Mouse (Mus musculus): ENCODE measurements around the gene Rab21. TPM values are rescaled to one million over a fixed set of nuclear protein-coding genes. Genes with fewer than 3 reads are reported as not detected.

The Rab21 gene
- polyA plus RNA-seq, 1 experiment: 54.3 TPM

DNA sequence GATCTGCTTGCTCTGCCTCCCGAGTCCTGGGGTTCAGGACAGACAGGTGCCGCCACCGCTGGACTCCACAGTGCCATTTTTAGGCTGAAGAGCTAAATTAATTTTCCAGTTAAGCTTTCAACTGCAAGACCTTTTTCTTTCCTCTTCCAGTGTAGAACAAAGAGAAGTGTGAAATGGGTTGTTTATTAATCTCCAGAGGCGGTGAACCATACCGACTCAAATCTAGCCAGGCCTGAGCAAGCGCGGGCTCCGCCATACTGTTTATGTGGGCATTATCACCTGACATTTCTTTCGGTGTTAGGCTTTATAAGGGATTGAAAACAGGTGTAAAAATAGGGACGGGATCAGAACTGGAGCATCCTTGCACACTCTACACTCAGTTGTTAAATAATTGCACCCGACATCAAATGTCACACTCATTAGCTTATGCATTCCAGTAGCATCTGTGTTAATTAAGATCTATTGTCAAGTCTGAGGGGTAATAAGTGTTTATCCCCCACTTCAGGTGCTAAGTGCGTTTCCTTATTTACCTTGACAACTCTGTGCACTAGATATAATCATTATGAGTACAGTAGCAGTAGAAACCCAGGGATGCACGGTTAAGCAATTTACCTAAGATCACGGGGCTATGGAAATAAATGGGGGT is 1.6 kb downstream of the Rab21 start:
- peaks cover 28% of the 10 kb centered on the region for H3K4me1 ChIP-seq (ENCODE audit: control insufficient read depth, insufficient read depth, insufficient read length, low read length)
- H3K4me3 ChIP-seq (ENCODE audit: insufficient read depth, low read depth, low read length): peak overlapping the region; percentile 76
- peak overlapping the region; percentile 65; the same call in 1 of the 2 replicates for H3K27ac ChIP-seq (replicated peaks; ENCODE audit: low read depth, low read length)

- Histone ChIP-seq H3K27ac (replicated peaks; ENCODE audit: low read depth, low read length) (peak overlapping the region; percentile 65), H3K4me3 (ENCODE audit: insufficient read depth, low read depth, low read length) (0 out of 2 replicates have a peak overlapping the region, but pooled peaks have one; percentile 31), H3K4me1 (ENCODE audit: control insufficient read depth, insufficient read depth, insufficient read length, low read length) (peaks cover 28% of the 10 kb centered on the region)
These were observed 2.7 kb downstream of the Rab21 start for GRCm38 (mm10) chr10:115312732-115313131.

DNA sequence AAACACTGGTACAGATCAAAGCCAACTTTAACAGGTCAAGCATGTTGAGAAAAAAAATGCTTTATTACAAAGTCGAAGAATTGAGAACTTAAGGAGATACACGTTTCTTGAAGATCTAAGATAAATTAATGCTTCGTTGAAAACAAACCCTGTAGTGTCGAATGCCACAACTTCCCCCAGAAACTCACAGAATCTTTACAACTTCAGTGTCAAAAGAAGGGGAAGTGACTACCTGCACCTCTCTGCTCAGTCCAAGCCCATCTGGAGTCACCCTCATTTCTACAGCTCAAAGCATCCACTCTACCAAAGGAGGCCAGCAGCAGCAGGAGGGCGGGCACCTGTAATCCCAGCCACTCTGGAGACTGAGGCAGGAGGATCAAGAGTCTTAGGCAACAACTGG is 3.2 kb downstream of the Rab21 start:
- H3K4me1 ChIP-seq (ENCODE audit: control insufficient read depth, insufficient read depth, insufficient read length, low read length): peaks cover 30% of the 10 kb centered on the region
- H3K27ac ChIP-seq (replicated peaks; ENCODE audit: low read depth, low read length): peak overlapping the region; percentile 65
- peak overlapping the region; percentile 31 for H3K4me3 ChIP-seq (ENCODE audit: insufficient read depth, low read depth, low read length)

GRCm38 (mm10) chr10:115311263-115311965 is 4.0 kb downstream of the Rab21 start:
- peaks cover 32% of the 10 kb centered on the region for H3K4me1 ChIP-seq (ENCODE audit: control insufficient read depth, insufficient read depth, insufficient read length, low read length)
- no peak overlapping the region for H3K4me3 ChIP-seq (ENCODE audit: insufficient read depth, low read depth, low read length)
- 0 out of 2 replicates have a peak overlapping the region, but pooled peaks have one; percentile 14 for H3K27ac ChIP-seq (replicated peaks; ENCODE audit: low read depth, low read length)

DNA sequence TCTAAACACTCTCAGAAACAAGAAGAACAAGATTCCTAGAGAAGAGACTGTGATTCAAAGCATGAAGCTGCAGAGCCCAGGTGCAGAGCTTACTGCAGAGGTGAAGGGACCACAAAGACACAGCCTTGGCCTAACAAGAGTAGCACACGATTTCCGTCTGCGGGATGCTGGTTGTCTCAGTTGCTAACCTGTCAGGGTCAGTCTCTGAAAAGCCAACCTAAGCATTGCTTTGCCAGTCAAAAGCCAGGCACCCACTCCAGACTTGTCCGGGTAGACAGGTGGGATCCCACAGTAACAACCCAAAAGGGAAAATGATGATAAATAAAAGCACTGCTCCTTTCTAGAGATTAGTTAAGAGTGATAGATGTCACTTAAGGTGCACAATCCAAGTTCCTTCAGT is 6.2 kb downstream of the Rab21 start:
- H3K27ac ChIP-seq (replicated peaks; ENCODE audit: low read depth, low read length): no peak overlapping the region
- H3K4me1 ChIP-seq (ENCODE audit: control insufficient read depth, insufficient read depth, insufficient read length, low read length): peaks cover 32% of the 10 kb centered on the region
- H3K4me3 ChIP-seq (ENCODE audit: insufficient read depth, low read depth, low read length): no peak overlapping the region

- Histone ChIP-seq H3K4me1 (ENCODE audit: control insufficient read depth, insufficient read depth, insufficient read length, low read length) (peaks cover 21% of the 10 kb centered on the region), H3K27ac (replicated peaks; ENCODE audit: low read depth, low read length) (no peak overlapping the region), H3K4me3 (ENCODE audit: insufficient read depth, low read depth, low read length) (no peak overlapping the region)
These were observed 8.0 kb downstream of the Rab21 start for GRCm38 (mm10) chr10:115307331-115307875.

DNA sequence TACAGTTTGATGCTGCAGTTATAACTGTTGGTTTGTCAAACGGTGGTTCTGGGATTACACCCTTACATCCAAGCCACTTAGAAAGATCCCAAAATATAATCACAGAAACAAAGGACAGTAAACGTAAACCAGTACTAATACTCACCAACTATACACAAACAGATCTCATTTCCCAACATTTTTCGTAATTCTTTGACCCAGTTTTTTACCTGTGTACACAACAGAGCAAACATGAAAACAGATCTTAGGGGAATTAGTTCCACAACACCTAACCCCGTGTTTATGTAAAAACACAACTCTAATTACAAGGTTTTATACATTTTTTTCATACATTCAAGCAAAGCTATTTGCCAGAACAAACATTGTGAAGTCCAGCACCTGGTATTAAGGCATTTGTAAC is 16.7 kb downstream of the Rab21 start:
- no peaks in the 10 kb centered on the region for H3K4me1 ChIP-seq (ENCODE audit: control insufficient read depth, insufficient read depth, insufficient read length, low read length)
- H3K27ac ChIP-seq (replicated peaks; ENCODE audit: low read depth, low read length): no peak overlapping the region

GRCm38 (mm10) chr10:115297582-115297981 is 17.8 kb downstream of the Rab21 start:
- H3K4me3 ChIP-seq (ENCODE audit: insufficient read depth, low read depth, low read length): no peak overlapping the region
- no peaks in the 10 kb centered on the region for H3K4me1 ChIP-seq (ENCODE audit: control insufficient read depth, insufficient read depth, insufficient read length, low read length)
- no peak overlapping the region for H3K27ac ChIP-seq (replicated peaks; ENCODE audit: low read depth, low read length)

More for the DNA sequence above, 16.7 kb downstream of the Rab21 start:
- H3K4me3 ChIP-seq (ENCODE audit: insufficient read depth, low read depth, low read length): no peak overlapping the region

DNA sequence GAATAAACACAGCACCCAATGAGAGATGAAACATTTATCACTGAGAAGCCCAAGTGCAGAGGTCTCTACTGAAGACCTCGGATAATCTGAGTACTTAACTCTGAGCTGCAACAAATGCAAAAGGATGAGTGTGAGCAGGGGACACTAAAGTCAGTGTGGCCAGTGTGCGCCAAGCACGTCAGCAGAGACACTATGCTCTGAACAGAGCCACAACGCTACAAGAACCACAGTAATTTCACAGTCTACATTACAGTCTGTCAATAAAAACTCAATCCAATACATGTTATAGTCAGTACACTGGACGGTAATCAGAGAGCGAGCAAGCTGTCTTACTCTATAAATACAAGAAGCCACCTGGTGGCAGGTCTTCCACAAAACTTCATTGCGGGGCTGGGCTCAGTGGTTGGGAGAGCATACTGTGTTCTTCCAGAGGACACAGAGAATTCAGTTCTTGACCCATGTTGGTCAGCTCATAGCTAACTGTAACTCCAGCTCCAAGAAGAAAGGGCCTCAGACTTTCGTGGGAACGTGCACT is 18.9 kb downstream of the Rab21 start:
- H3K27ac ChIP-seq (replicated peaks; ENCODE audit: low read depth, low read length): no peak overlapping the region
- no peaks in the 10 kb centered on the region for H3K4me1 ChIP-seq (ENCODE audit: control insufficient read depth, insufficient read depth, insufficient read length, low read length)
- no peak overlapping the region for H3K4me3 ChIP-seq (ENCODE audit: insufficient read depth, low read depth, low read length)

DNA sequence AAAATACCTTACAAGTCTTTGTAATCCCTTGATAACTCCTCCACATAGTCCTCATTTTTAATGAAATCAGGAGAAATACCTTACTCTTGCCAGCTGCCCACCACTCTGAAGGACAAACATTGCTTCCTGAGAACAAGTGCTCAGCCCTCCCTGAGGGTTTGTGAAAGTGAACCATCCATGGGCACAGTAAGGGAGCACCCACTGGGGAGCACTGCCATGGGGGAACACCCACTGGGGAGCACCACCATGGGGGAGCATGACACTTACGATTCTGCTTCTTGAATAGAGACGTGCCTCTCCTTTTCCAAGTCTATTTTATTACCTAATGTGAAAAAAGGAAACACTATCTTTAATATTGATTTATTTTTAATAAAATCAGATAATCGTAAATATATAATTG is 20.2 kb downstream of the Rab21 start:
- no peak overlapping the region for H3K4me3 ChIP-seq (ENCODE audit: insufficient read depth, low read depth, low read length)
- no peak overlapping the region for H3K27ac ChIP-seq (replicated peaks; ENCODE audit: low read depth, low read length)
- no peaks in the 10 kb centered on the region for H3K4me1 ChIP-seq (ENCODE audit: control insufficient read depth, insufficient read depth, insufficient read length, low read length)

DNA sequence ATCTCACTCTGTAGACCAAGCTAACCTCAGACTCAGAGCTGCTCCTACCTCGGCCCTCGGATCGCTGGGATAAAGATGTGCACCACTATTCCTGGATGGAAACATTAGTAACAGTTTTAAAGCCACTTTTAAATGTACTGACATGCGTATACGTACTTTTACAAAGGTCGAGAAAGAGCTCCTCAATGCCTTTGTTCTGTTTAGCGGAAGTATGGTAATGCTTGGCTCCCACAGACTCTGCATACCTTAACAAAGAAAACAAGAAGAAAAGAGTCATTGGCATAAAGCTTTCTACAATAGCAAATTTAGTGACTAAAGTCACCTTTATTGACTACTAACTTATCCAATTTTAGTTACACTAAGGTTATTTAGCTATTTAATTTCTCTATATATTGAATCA is 20.7 kb downstream of the Rab21 start:
- no peak overlapping the region for H3K4me3 ChIP-seq (ENCODE audit: insufficient read depth, low read depth, low read length)
- H3K4me1 ChIP-seq (ENCODE audit: control insufficient read depth, insufficient read depth, insufficient read length, low read length): no peaks in the 10 kb centered on the region
- H3K27ac ChIP-seq (replicated peaks; ENCODE audit: low read depth, low read length): no peak overlapping the region

DNA sequence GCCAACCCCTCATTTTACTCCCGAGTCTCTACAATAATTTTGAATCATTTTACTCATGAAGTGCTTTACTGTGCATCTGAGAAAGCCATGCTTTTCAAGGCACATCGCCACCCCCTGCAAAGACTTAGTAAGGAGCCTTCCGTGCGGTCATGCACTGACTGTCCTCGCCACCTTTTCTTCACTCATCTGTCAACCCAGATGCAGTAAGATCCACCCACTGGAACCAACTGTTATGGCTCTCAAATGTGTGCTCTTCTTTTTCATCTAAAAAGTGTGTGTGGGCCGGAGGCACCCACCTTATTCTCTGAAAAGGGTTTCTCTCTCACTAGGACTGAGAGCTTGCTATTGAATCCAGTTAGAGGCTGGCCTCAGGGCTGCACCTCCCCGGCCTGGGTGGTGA is 21.4 kb downstream of the Rab21 start:
- Histone ChIP-seq H3K4me1 (ENCODE audit: control insufficient read depth, insufficient read depth, insufficient read length, low read length) (no peaks in the 10 kb centered on the region), H3K27ac (replicated peaks; ENCODE audit: low read depth, low read length) (no peak overlapping the region), H3K4me3 (ENCODE audit: insufficient read depth, low read depth, low read length) (no peak overlapping the region)

DNA sequence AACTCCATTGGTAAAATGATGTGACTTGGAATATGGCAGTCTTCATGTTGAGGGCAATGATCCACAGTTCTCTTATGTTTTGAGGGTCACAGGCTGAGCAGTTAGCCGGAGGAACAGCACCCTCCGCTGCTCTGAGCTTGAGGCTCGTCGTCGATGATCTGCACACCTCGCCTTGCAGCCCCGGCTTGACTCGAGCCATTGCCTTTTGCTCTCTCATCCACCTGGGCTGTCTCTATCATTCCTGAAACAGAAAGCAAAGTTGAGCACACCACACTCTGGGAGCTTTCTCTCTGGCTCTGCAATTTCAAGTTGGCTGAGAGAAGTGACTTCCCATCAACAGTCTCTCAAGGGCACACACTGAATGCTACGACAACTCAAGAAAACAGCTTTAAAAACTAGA is 24.7 kb downstream of the Rab21 start:
- H3K4me3 ChIP-seq (ENCODE audit: insufficient read depth, low read depth, low read length): no peak overlapping the region
- H3K4me1 ChIP-seq (ENCODE audit: control insufficient read depth, insufficient read depth, insufficient read length, low read length): no peaks in the 10 kb centered on the region

DNA sequence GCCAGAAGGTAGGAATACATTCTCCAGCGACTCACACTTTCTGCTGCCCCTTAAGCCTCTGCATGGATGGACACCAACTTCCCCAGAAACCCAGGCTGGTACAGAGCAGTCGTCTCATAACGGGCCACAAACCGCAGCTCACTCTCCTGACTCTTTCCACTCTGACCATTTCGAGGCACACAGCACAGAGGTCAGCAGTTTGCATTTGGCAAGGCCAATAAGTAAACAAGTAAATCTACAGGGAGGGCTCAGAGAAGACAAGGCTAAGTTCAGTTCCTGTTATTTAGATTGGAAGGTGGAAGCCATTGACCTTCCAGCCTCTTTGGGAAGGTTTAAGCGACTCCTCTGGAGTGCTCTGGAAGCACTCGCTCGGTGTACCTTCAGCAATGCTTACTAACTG is 26.5 kb downstream of the Rab21 start:
- no peak overlapping the region for H3K4me3 ChIP-seq (ENCODE audit: insufficient read depth, low read depth, low read length)

More for the DNA sequence above, 24.7 kb downstream of the Rab21 start:
- no peak overlapping the region for H3K27ac ChIP-seq (replicated peaks; ENCODE audit: low read depth, low read length)

DNA sequence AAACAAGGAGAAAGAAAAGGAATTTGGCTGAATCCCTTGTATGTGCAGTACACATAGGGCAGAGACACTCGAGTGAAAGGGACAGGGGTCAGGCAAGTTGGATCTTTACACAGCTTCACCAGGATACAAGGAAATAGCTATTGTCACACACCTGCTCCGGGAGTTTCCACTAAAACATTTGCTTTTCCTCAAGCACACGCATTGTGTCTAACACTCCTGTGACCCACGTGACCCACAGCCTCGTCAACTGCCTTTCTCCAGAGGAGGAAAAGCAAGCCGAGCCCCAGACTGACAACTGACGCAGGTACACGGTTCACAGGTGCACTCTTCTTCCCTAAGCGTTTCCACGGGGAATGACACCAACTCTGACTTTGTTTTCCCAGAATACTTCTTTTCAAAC is 31.2 kb downstream of the Rab21 start:
- Histone ChIP-seq H3K27ac (replicated peaks; ENCODE audit: low read depth, low read length) (no peak overlapping the region), H3K4me3 (ENCODE audit: insufficient read depth, low read depth, low read length) (no peak overlapping the region), H3K4me1 (ENCODE audit: control insufficient read depth, insufficient read depth, insufficient read length, low read length) (no peaks in the 10 kb centered on the region)

More for the DNA sequence above, 26.5 kb downstream of the Rab21 start:
- Histone ChIP-seq H3K27ac (replicated peaks; ENCODE audit: low read depth, low read length) (no peak overlapping the region), H3K4me1 (ENCODE audit: control insufficient read depth, insufficient read depth, insufficient read length, low read length) (no peaks in the 10 kb centered on the region)
